ENCODE assay signal across 1 mouse cellular context in the genomic region with DNA sequence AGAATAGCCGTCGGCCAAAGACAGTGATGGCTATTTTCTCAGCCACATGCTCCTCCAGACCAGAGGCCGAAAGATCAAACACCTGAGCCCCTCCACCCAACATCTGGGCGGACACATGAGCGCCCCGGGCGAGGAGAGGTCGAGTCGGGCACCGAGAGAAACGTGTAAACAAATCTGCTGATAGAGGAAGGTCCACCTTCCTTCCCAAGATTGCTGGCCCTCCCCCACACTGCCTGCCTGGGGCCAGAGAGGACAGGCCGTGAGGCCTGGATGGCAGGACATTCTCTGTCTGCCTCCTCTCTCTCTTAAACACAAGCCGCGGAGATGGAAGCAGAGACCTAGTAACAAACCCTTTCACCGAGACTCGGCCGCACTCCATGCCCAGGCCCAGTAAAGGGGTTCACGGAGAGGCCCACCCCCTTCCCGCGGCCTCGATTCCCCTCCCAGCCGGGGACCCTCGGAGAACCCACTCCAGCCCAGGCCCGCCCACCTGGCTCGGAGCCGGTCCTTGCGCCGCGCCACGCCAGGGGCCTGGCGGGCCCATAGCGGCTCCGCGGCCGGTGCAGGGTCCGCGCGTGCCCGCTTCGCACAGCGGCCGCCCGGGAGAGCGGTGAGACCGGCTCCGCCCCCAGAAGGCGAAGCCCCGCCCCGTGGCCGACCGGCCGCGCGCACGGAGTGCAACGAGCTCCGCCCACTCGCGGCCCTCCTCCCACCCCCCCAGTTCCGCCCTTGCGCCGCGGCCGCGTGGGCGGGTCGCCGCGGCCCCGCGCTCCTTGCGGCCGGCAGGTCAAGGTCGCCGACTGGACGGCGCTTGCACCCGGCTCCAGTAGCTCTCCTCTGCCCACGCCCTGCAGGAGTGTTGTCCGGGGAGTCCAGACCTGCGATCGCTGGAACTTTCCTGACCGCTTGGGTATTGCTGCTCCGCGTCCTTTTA.
TF ChIP-seq lines count a peak whose summit lies in the region.

No protein-coding gene starts in this region.

TF ChIP-seq in myocyte, 11 proteins besides CTCF, POLR2A, EP300 and RAD21 (continued from another document):
- TF ChIP-seq TCF3 (IDR thresholded peaks at IDR 0.05; ENCODE audit: insufficient read length, low read depth): no peak
